Mouse (Mus musculus) right cerebral cortex, postnatal 14 days (tissue): Measurements from ENCODE around the gene G430095P16Rik.
A peak's percentile ranks its signal among the peaks of the same experiment; 100 is the strongest.

ENCODE experiments used
- DNase-seq: peaks from one replicate; pipeline ENCODE4 v3.0.0; 2022

The G430095P16Rik gene

GRCm38 (mm10) chr8:84724683-84725082 lies 1.9 kb downstream of the G430095P16Rik start:
- no peak for DNase-seq

- no peak for DNase-seq
These were observed 2.6 kb downstream of the G430095P16Rik start for GRCm38 (mm10) chr8:84725246-84725940.

- no peak for DNase-seq
These were observed 3.1 kb downstream of the G430095P16Rik start for GRCm38 (mm10) chr8:84725941-84726259.

- DNase-seq: no peak
These were observed 5.7 kb downstream of the G430095P16Rik start for GRCm38 (mm10) chr8:84728474-84728873.

GRCm38 (mm10) chr8:84729921-84730362 lies 7.1 kb downstream of the G430095P16Rik start:
- DNase-seq: no peak

GRCm38 (mm10) chr8:84730541-84731370 lies 7.9 kb downstream of the G430095P16Rik start:
- no peak for DNase-seq

- no peak for DNase-seq
These were observed 8.8 kb downstream of the G430095P16Rik start for GRCm38 (mm10) chr8:84731371-84732177.

- peak; percentile 67 for DNase-seq
These were observed 9.7 kb downstream of the G430095P16Rik start for GRCm38 (mm10) chr8:84732545-84732944.

GRCm38 (mm10) chr8:84732996-84733395 lies 10.2 kb downstream of the G430095P16Rik start:
- no peak for DNase-seq

GRCm38 (mm10) chr8:84733959-84734358 lies 11.2 kb downstream of the G430095P16Rik start:
- DNase-seq: no peak

- no peak for DNase-seq
These were observed 11.9 kb downstream of the G430095P16Rik start for GRCm38 (mm10) chr8:84734680-84735079.

GRCm38 (mm10) chr8:84735597-84735996 lies 12.8 kb downstream of the G430095P16Rik start:
- DNase-seq: no peak

- DNase-seq: no peak
These were observed 13.7 kb downstream of the G430095P16Rik start for GRCm38 (mm10) chr8:84736521-84736920.

- peak; percentile 81 for DNase-seq
These were observed 14.8 kb downstream of the G430095P16Rik start for GRCm38 (mm10) chr8:84737608-84738007.

GRCm38 (mm10) chr8:84738266-84738665 lies 15.5 kb downstream of the G430095P16Rik start:
- DNase-seq: no peak

GRCm38 (mm10) chr8:84738715-84739400 lies 16.1 kb downstream of the G430095P16Rik start:
- no peak for DNase-seq

GRCm38 (mm10) chr8:84739401-84739742 lies 16.6 kb downstream of the G430095P16Rik start:
- no peak for DNase-seq

GRCm38 (mm10) chr8:84740895-84741843 lies 18.4 kb downstream of the G430095P16Rik start:
- no peak for DNase-seq

GRCm38 (mm10) chr8:84742171-84743053 lies 19.6 kb downstream of the G430095P16Rik start:
- no peak for DNase-seq

GRCm38 (mm10) chr8:84743054-84743415 lies 20.2 kb downstream of the G430095P16Rik start:
- DNase-seq: no peak
